Mouse (Mus musculus) neural tube, embryonic 11.5 days (tissue): ENCODE measurements at regions not wholly inside any gene's neighbourhood (a gene's known extent, or its start where the extent isn't known, plus 50 kb on each side); places are given as distances from the start of the nearest gene placed in this dataset.

ENCODE experiments used
- ATAC-seq: fragments of 200-750 bp; cut with Nextera tagmentation; 2 replicates; pipeline ENCODE4 v1.8.0; 2017; ENCODE audit warnings: moderate number of reproducible peaks, mild to moderate bottlenecking, moderate TSS enrichment, moderate library complexity; ENCODE audit not compliant: insufficient read depth, low FRiP score, low TSS enrichment
- DNase-seq: peaks from one replicate; pipeline ENCODE4 v3.0.0-alpha.2; 2015; ENCODE audit warnings: low spot score
- H3K27ac ChIP-seq: fragments of 300-500 bp; sonication (generic); 2 replicates; pipeline ENCODE4 v1.5.1; 2014; ENCODE audit warnings: low read depth, mild to moderate bottlenecking, low read length
- H3K27me3 ChIP-seq: fragments of 300-500 bp; sonication (generic); 2 replicates; pipeline ENCODE4 v1.6.1; 2014; ENCODE audit warnings: mild to moderate bottlenecking, low read length, mixed read lengths; ENCODE audit not compliant: control insufficient read depth, insufficient read depth
- H3K36me3 ChIP-seq: fragments of 300-500 bp; sonication (generic); 2 replicates; pipeline ENCODE4 v1.6.1; 2014; ENCODE audit warnings: mild to moderate bottlenecking, low read length, moderate library complexity, mixed read lengths; ENCODE audit not compliant: control insufficient read depth, insufficient read depth
- H3K4me1 ChIP-seq: fragments of 300-500 bp; sonication (generic); 2 replicates; pipeline ENCODE4 v1.6.1; 2014; ENCODE audit warnings: low read length, mixed read lengths; ENCODE audit not compliant: control insufficient read depth, insufficient read depth
- H3K4me2 ChIP-seq: fragments of 300-500 bp; sonication (generic); 2 replicates; pipeline ENCODE4 v1.6.1; 2014; ENCODE audit warnings: low read depth, mild to moderate bottlenecking, moderate library complexity
- H3K4me3 ChIP-seq: fragments of 300-500 bp; sonication (generic); 2 replicates; pipeline ENCODE4 v1.5.1; 2014; ENCODE audit warnings: low read depth, low read length
- H3K9ac ChIP-seq: fragments of 300-500 bp; sonication (generic); 2 replicates; pipeline ENCODE4 v1.6.1; 2014; ENCODE audit warnings: mild to moderate bottlenecking, low read length
- H3K9me3 ChIP-seq: fragments of 300-500 bp; sonication (generic); 2 replicates; pipeline ENCODE4 v1.6.1; 2016; ENCODE audit warnings: low read length; ENCODE audit not compliant: control insufficient read depth
- WGBS: fragments of 180-500 bp; shearing (Covaris S2); extraction: QIAGEN DNeasy Blood & Tissue Kit; methylation state at CpG from one replicate; pipeline ENCODE4 v1.1.7; 2014; 5-methylcytosine and 5-hydroxymethylcytosine counted together

DNA sequence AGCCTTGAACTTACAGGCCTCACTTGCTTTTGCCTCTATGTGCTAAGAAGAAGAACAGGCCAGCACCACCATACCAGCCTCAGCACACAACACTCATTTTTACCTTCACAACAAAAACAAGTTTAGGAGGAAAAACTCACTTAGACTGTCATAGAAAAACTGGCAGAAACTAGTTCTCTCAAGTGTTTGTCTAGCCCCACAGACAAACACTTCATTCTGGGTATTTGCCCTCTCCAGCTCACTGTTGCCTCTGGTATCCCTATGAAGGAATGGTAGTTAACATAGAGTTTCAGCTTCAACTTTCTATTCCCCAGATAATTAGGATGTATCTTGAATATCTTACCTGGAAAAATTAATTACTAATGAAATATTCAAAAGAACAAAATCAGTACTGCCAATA, 433.6 kb upstream of the Tle4 start:
- no peak overlapping the region for H3K27ac ChIP-seq
- H3K9ac ChIP-seq: no peak overlapping the region
- H3K27me3 ChIP-seq: no peaks in the 10 kb centered on the region
- no peaks in the 10 kb centered on the region for H3K36me3 ChIP-seq
- no peak overlapping the region for H3K4me3 ChIP-seq
- DNase-seq (no peak), ATAC-seq (no peak)
- no peak overlapping the region for H3K4me2 ChIP-seq
- no peaks in the 10 kb centered on the region for H3K9me3 ChIP-seq
- H3K4me1 ChIP-seq: no peaks in the 10 kb centered on the region

DNA sequence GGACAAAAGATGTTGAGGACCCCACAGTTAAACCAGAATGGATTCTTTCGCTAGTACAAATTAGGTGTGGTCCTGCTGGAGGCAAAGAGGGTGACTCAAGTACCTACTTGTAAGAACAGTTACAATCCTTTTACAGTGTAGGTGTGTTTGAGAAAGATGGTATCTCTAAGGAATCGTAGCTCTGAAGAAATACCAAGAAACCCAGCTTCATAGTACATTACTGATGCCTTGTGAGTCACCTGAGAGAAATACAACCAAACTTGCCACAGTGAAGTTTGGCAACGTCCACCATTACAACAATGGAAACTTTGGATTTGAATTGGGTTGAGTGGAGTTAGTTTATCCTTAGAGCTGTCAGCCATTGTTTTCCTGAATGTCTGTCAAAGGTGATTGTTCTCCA, 405.7 kb upstream of the Tle4 start:
- Histone ChIP-seq H3K4me3 (no peak overlapping the region), H3K9me3 (no peaks in the 10 kb centered on the region), H3K27ac (no peak overlapping the region), H3K4me2 (no peak overlapping the region), H3K9ac (no peak overlapping the region), H3K4me1 (no peaks in the 10 kb centered on the region), H3K27me3 (no peaks in the 10 kb centered on the region), H3K36me3 (no peaks in the 10 kb centered on the region)
- 80% methylated on average over 3 of the region's 3 CpGs for WGBS
- DNase-seq (no peak), ATAC-seq (no peak)

DNA sequence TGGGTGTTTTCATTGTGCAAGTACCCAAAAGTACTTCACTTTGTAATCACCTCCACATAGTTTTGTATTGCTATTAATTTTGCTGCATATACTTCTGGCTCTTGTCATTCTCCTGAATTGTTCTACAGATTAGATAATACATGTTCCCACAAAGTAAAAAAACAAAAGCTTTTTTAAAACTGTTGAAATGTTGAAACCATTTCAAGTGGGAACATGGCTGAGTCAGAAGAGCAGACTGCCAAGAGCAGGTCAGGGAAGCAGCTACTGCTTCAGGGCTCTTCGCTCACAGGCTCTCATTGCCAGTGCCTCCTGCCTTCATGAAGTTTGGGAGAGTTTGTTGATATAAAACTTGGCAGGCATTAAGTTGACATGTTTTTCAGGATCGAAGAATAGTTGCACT, 395.5 kb upstream of the Tle4 start:
- Histone ChIP-seq H3K27me3 (no peaks in the 10 kb centered on the region), H3K27ac (no peak overlapping the region), H3K4me3 (no peak overlapping the region), H3K4me2 (no peak overlapping the region), H3K9me3 (no peaks in the 10 kb centered on the region), H3K9ac (no peak overlapping the region), H3K36me3 (no peaks in the 10 kb centered on the region), H3K4me1 (no peaks in the 10 kb centered on the region)
- ATAC-seq (no peak), DNase-seq (no peak)
- 96% methylated on average over 2 of the region's 2 CpGs for WGBS

DNA sequence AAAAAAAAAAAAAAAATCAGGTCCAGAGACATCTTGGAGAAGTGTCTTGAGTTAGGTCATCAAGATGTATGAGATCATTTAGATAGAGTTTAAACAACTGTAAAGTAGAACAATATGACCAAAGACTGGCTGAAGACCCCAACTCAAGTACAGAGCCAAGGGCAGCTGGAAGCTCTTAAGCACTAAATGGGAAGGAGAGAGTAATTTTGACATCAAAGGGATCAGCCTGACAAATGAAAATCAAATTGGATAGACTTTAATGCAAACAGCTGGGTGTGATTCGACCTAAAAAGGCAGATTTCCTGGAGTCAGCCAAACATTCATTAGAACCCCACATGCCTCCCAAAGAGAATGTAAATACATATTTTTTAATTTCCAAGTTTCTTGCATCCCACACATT, 372.3 kb upstream of the Tle4 start:
- 38% methylated on average over 1 of the region's 1 CpGs for WGBS
- Histone ChIP-seq H3K27me3 (no peaks in the 10 kb centered on the region), H3K9ac (no peak overlapping the region), H3K27ac (no peak overlapping the region), H3K36me3 (no peaks in the 10 kb centered on the region), H3K4me2 (no peak overlapping the region), H3K4me3 (no peak overlapping the region), H3K9me3 (no peaks in the 10 kb centered on the region), H3K4me1 (no peaks in the 10 kb centered on the region)
- DNase-seq: no peak
- ATAC-seq: no peak

DNA sequence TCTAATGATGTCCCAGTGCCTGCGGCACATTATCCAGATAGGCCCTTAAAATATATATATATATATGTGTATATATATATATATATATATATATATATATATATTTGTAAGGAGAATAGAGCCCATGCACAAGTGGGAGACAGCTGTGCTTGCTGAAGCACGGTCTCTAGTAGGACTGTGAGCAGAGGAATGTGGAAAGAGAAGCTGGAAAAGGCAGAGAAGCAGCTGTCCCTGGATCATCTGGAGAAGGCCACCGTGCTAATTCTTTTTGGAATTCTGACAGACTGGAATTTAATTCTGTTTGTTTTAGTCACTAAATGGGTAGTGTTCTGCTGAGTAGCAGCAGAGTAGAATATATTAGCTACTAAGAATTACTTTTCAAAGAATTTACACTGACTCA, 370.4 kb upstream of the Tle4 start:
- Histone ChIP-seq H3K4me2 (no peak overlapping the region), H3K36me3 (no peaks in the 10 kb centered on the region), H3K27ac (no peak overlapping the region), H3K4me1 (no peaks in the 10 kb centered on the region), H3K9me3 (no peaks in the 10 kb centered on the region), H3K4me3 (no peak overlapping the region), H3K9ac (no peak overlapping the region), H3K27me3 (no peaks in the 10 kb centered on the region)
- ATAC-seq (no peak), DNase-seq (no peak)
- 51% methylated on average over 3 of the region's 3 CpGs for WGBS

DNA sequence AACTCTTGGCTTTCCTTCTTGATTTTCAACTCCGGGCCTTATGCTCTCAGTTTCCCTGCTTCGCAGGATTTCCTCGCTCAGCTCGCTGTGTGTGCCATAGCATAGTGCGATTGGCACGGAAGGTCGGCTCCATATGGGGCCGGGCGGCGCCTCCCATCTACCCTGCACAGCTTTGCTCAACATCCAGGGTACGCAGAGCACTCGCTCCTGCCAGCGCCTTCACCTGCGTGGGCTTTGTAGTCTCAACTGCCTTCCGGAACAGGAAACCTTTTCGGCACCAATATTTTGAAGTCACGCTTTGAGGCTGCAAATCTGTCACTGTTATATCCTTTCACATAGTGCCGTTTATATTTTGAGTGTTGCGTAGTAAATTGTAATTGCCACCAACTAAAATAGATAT, 359.9 kb upstream of the Tle4 start:
- Histone ChIP-seq H3K9me3 (no peaks in the 10 kb centered on the region), H3K36me3 (no peaks in the 10 kb centered on the region), H3K27ac (no peak overlapping the region), H3K4me3 (no peak overlapping the region), H3K27me3 (no peaks in the 10 kb centered on the region), H3K9ac (no peak overlapping the region), H3K4me1 (no peaks in the 10 kb centered on the region), H3K4me2 (no peak overlapping the region)
- DNase-seq (no peak), ATAC-seq (no peak)
- 95% methylated on average over 19 of the region's 19 CpGs for WGBS

DNA sequence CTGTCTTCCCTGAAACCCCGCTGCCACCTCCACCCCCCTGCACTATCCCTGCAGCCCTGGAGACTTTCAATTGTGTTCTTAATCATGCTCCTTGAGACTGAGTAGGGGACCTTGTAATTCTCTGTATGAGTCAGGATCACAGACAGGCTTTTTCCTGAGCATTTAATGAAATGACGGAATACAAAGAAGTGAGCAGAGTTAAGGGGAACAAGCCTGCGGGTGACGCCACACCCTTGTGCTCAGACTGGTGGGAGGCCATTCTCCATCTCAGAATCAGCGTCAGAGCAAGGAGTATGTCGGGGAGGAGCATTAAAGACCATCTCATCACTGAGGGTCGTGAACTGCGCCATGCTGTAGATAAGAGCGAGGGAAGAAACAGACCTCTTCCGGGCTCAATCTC, 359.3 kb upstream of the Tle4 start:
- H3K36me3 ChIP-seq: no peaks in the 10 kb centered on the region
- ATAC-seq: no peak
- no peak overlapping the region for H3K4me3 ChIP-seq
- WGBS: 80% methylated on average over 10 of the region's 10 CpGs
- no peaks in the 10 kb centered on the region for H3K4me1 ChIP-seq
- H3K27me3 ChIP-seq: no peaks in the 10 kb centered on the region
- H3K27ac ChIP-seq: no peak overlapping the region
- DNase-seq: no peak
- no peak overlapping the region for H3K4me2 ChIP-seq
- no peaks in the 10 kb centered on the region for H3K9me3 ChIP-seq
- H3K9ac ChIP-seq: no peak overlapping the region

DNA sequence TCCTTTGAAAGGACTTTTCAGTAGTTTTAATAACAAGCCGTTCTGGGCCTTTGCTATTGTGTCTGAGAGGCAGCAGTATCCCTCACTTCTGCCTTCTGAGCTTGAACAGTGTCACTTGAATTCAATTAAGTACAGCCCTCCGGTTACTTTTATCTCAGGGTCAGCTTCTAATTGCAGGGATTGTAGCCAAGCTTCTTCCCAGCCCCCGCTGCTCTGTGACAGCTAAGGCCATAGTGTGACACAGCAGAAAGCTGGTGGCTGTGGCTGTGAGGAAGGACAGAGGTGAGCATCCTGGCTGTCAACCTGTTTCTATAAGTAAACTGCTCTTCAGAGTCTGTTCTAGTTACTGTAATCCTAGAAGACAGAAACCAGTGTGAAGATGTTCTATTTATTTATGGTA, 358.5 kb upstream of the Tle4 start:
- Histone ChIP-seq H3K27me3 (no peaks in the 10 kb centered on the region), H3K9me3 (no peaks in the 10 kb centered on the region), H3K4me1 (no peaks in the 10 kb centered on the region), H3K4me2 (no peak overlapping the region), H3K9ac (no peak overlapping the region), H3K36me3 (no peaks in the 10 kb centered on the region), H3K27ac (no peak overlapping the region), H3K4me3 (no peak overlapping the region)
- ATAC-seq: no peak
- DNase-seq: no peak
- 23% methylated on average over 3 of the region's 3 CpGs for WGBS

DNA sequence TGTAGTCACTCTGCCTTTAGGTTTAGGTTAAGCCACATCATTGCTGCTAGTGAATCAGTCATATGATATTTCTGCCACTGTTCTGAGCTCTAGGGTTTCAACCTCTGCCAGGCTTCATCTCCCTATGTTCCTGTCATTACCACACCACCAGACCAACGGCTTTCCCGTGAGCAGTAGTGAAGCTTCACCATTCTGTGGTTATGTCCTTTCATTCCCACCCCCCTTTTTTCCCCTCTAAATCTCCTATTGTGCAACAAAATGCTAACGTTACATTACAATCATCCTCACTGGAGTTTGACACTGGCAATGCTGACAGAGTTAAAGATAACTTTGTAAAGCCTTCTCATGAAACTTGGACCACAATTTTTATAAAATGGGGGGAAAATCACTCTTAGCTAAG, 358.1 kb upstream of the Tle4 start:
- no peak for ATAC-seq
- Histone ChIP-seq H3K9ac (no peak overlapping the region), H3K27me3 (no peaks in the 10 kb centered on the region), H3K36me3 (no peaks in the 10 kb centered on the region), H3K27ac (no peak overlapping the region), H3K9me3 (no peaks in the 10 kb centered on the region), H3K4me3 (no peak overlapping the region), H3K4me2 (no peak overlapping the region), H3K4me1 (no peaks in the 10 kb centered on the region)
- no peak for DNase-seq
- 42% methylated on average over 3 of the region's 3 CpGs for WGBS
